Mouse (Mus musculus): ENCODE data around the gene Yes1. TPM values are rescaled to one million over a fixed set of nuclear protein-coding genes. Genes with fewer than 3 reads are reported as not detected.
A peak's percentile ranks its signal among the peaks of the same experiment; 100 is the strongest.

The Yes1 gene
- polyA plus RNA-seq, 1 experiment = not detected

- Histone ChIP-seq H3K9me3 (no peaks in the 10 kb centered on the region), H3K4me3 (replicated peaks) (no peak overlapping the region), H3K4me1 (no peaks in the 10 kb centered on the region), H3K36me3 (replicated peaks; ENCODE audit: low read length) (no peaks in the 10 kb centered on the region), H3K27me3 (replicated peaks) (no peaks in the 10 kb centered on the region)
- TF ChIP-seq FLI1 (IDR thresholded peaks at IDR 0.05; ENCODE audit: low read length) (no peak), GATA1 (IDR thresholded peaks at IDR 0.05; ENCODE audit: borderline replicate concordance, low read length) (no peak)
Measured at GRCm38 (mm10) chr5:32697208-32697867, 86.4 kb downstream of the Yes1 start.

- no peaks in the 10 kb centered on the region for H3K27me3 ChIP-seq (replicated peaks)
- no peak for TF ChIP-seq GATA1 (IDR thresholded peaks at IDR 0.05; ENCODE audit: borderline replicate concordance, low read length)
- TF ChIP-seq FLI1 (IDR thresholded peaks at IDR 0.05; ENCODE audit: low read length) = no peak
- H3K36me3 ChIP-seq (replicated peaks; ENCODE audit: low read length) = no peaks in the 10 kb centered on the region
- no peaks in the 10 kb centered on the region for H3K9me3 ChIP-seq
- H3K4me1 ChIP-seq = no peaks in the 10 kb centered on the region; the same call in 1 of the 2 replicates
- H3K4me3 ChIP-seq (replicated peaks) = no peak overlapping the region
Measured at GRCm38 (mm10) chr5:32706226-32706780, 95.3 kb downstream of the Yes1 start.

GRCm38 (mm10) chr5:32711485-32711884, 100.5 kb downstream of the Yes1 start:
- Histone ChIP-seq H3K4me1 (peaks cover 13% of the 10 kb centered on the region), H3K27me3 (replicated peaks) (no peaks in the 10 kb centered on the region), H3K9me3 (no peaks in the 10 kb centered on the region), H3K4me3 (replicated peaks) (no peak overlapping the region), H3K36me3 (replicated peaks; ENCODE audit: low read length) (no peaks in the 10 kb centered on the region)
- no peak for TF ChIP-seq GATA1 (IDR thresholded peaks at IDR 0.05; ENCODE audit: borderline replicate concordance, low read length)
- TF ChIP-seq FLI1 (IDR thresholded peaks at IDR 0.05; ENCODE audit: low read length) = no peak

GRCm38 (mm10) chr5:32712221-32713041, 101.5 kb downstream of the Yes1 start:
- Histone ChIP-seq H3K27me3 (replicated peaks) (peaks cover 3% of the 10 kb centered on the region), H3K36me3 (replicated peaks; ENCODE audit: low read length) (no peaks in the 10 kb centered on the region), H3K4me1 (peaks cover 13% of the 10 kb centered on the region), H3K4me3 (replicated peaks) (peak overlapping the region; percentile 29), H3K9me3 (no peaks in the 10 kb centered on the region)
- no peak for TF ChIP-seq GATA1 (IDR thresholded peaks at IDR 0.05; ENCODE audit: borderline replicate concordance, low read length)
- no peak for TF ChIP-seq FLI1 (IDR thresholded peaks at IDR 0.05; ENCODE audit: low read length)

- Histone ChIP-seq H3K9me3 (no peaks in the 10 kb centered on the region), H3K36me3 (replicated peaks; ENCODE audit: low read length) (no peaks in the 10 kb centered on the region), H3K4me1 (peaks cover 13% of the 10 kb centered on the region), H3K4me3 (replicated peaks) (peak overlapping the region; percentile 99), H3K27me3 (replicated peaks) (peaks cover 5% of the 10 kb centered on the region)
- no peak for TF ChIP-seq GATA1 (IDR thresholded peaks at IDR 0.05; ENCODE audit: borderline replicate concordance, low read length)
- TF ChIP-seq FLI1 (IDR thresholded peaks at IDR 0.05; ENCODE audit: low read length) = no peak
Measured at GRCm38 (mm10) chr5:32713042-32713702, 102.2 kb downstream of the Yes1 start.

- peaks cover 14% of the 10 kb centered on the region for H3K4me1 ChIP-seq
- H3K27me3 ChIP-seq (replicated peaks) = peaks cover 5% of the 10 kb centered on the region
- H3K9me3 ChIP-seq = no peaks in the 10 kb centered on the region
- no peaks in the 10 kb centered on the region for H3K36me3 ChIP-seq (replicated peaks; ENCODE audit: low read length)
- TF ChIP-seq GATA1 (IDR thresholded peaks at IDR 0.05; ENCODE audit: borderline replicate concordance, low read length) (no peak), FLI1 (IDR thresholded peaks at IDR 0.05; ENCODE audit: low read length) (peak; percentile 100)
- H3K4me3 ChIP-seq (replicated peaks) = peak overlapping the region; percentile 99
Measured at GRCm38 (mm10) chr5:32713703-32714467, 102.9 kb downstream of the Yes1 start.

GRCm38 (mm10) chr5:32717726-32718125, 106.8 kb downstream of the Yes1 start:
- Histone ChIP-seq H3K4me3 (replicated peaks) (no peak overlapping the region), H3K4me1 (peaks cover 16% of the 10 kb centered on the region), H3K36me3 (replicated peaks; ENCODE audit: low read length) (no peaks in the 10 kb centered on the region), H3K9me3 (no peaks in the 10 kb centered on the region), H3K27me3 (replicated peaks) (peaks cover 8% of the 10 kb centered on the region)
- TF ChIP-seq GATA1 (IDR thresholded peaks at IDR 0.05; ENCODE audit: borderline replicate concordance, low read length) (no peak), FLI1 (IDR thresholded peaks at IDR 0.05; ENCODE audit: low read length) (no peak)

- Histone ChIP-seq H3K27me3 (replicated peaks) (peaks cover 8% of the 10 kb centered on the region), H3K4me3 (replicated peaks) (no peak overlapping the region), H3K9me3 (no peaks in the 10 kb centered on the region), H3K36me3 (replicated peaks; ENCODE audit: low read length) (no peaks in the 10 kb centered on the region), H3K4me1 (peaks cover 7% of the 10 kb centered on the region; the same call in 1 of the 2 replicates)
- TF ChIP-seq GATA1 (IDR thresholded peaks at IDR 0.05; ENCODE audit: borderline replicate concordance, low read length) (no peak), FLI1 (IDR thresholded peaks at IDR 0.05; ENCODE audit: low read length) (no peak)
Measured at GRCm38 (mm10) chr5:32718916-32719315, 107.9 kb downstream of the Yes1 start.

GRCm38 (mm10) chr5:32720416-32720815, 109.4 kb downstream of the Yes1 start:
- no peaks in the 10 kb centered on the region for H3K9me3 ChIP-seq
- TF ChIP-seq GATA1 (IDR thresholded peaks at IDR 0.05; ENCODE audit: borderline replicate concordance, low read length) (no peak), FLI1 (IDR thresholded peaks at IDR 0.05; ENCODE audit: low read length) (no peak)
- peaks cover 7% of the 10 kb centered on the region; the same call in 1 of the 2 replicates for H3K4me1 ChIP-seq
- peaks cover 8% of the 10 kb centered on the region for H3K27me3 ChIP-seq (replicated peaks)
- H3K4me3 ChIP-seq (replicated peaks) = no peak overlapping the region
- H3K36me3 ChIP-seq (replicated peaks; ENCODE audit: low read length) = no peaks in the 10 kb centered on the region
